8 mouse cellular contexts compared by ENCODE assay signal in genomic region chr2:65414237-65414636, GRCm38 (mm10). TPM values are rescaled to one million over a fixed set of nuclear protein-coding genes. Genes with fewer than 3 reads are reported as not detected.
A peak's percentile ranks its signal among the peaks of the same experiment; 100 is the strongest.
DNase-seq lines count a peak whose midpoint lies in the region; ATAC-seq lines count a peak whose summit lies in the region.

No protein-coding gene starts in this region.

- under 1% methylated on average over 7 of the region's 7 CpGs for WGBS in embryonic facial prominence, embryonic 15.5 days
- WGBS in macrophage (ENCODE audit: missing documents) = 0% methylated on average over 7 of the region's 7 CpGs

- peak; percentile 69 for DNase-seq in CD4-positive, CD25-positive, alpha-beta regulatory T cell, adult 2 months (ENCODE audit: low read depth, low spot score)
- DNase-seq in NIH3T3 (ENCODE audit: low read depth) = peak; percentile 40
- DNase-seq in layer of hippocampus, postnatal 36 days = peak; percentile 12 to 16
- peak; percentile 55 to 67 for DNase-seq in right cerebral cortex, postnatal 10 days (ENCODE audit: low spot score in 2 of 2)
- DNase-seq in frontal cortex, postnatal 36 days (ENCODE audit: low spot score in 2 of 2) = no peak

- no peak overlapping the region for H3K9ac ChIP-seq in embryonic facial prominence, embryonic 15.5 days

- H3K9me3 ChIP-seq in embryonic facial prominence, embryonic 15.5 days (replicated peaks) = no peaks in the 10 kb centered on the region

- no peaks in the 10 kb centered on the region for H3K27me3 ChIP-seq in embryonic facial prominence, embryonic 15.5 days

- peaks cover 9% of the 10 kb centered on the region; the same call in 1 of the 2 replicates for H3K4me1 ChIP-seq in embryonic facial prominence, embryonic 15.5 days

- H3K4me2 ChIP-seq in embryonic facial prominence, embryonic 15.5 days (replicated peaks) = peak overlapping the region; percentile 55

- no peak overlapping the region for H3K27ac ChIP-seq in embryonic facial prominence, embryonic 15.5 days (replicated peaks)
- H3K27ac ChIP-seq in macrophage = no peak overlapping the region

- H3K36me3 ChIP-seq in embryonic facial prominence, embryonic 15.5 days = no peaks in the 10 kb centered on the region
- H3K36me3 ChIP-seq in macrophage (ENCODE audit: inconsistent target) = no peaks in the 10 kb centered on the region

- H3K79me2 ChIP-seq in macrophage (ENCODE audit: inconsistent target) = no peaks in the 10 kb centered on the region

- ATAC-seq in embryonic facial prominence, embryonic 15.5 days (ENCODE audit: insufficient number of reproducible peaks, low FRiP score, low TSS enrichment, low read depth) = peak; percentile 87
- peak; percentile 58 to 59 for ATAC-seq in hematopoietic stem cell, adult 5-6 weeks (replicated peaks in 1 of 2; ENCODE audit: insufficient read depth in 1 of 2, low FRiP score in 2 of 2, low TSS enrichment in 1 of 2, low read depth in 1 of 2, poor library complexity in 2 of 2, severe bottlenecking in 2 of 2)

- H3K4me3 ChIP-seq in embryonic facial prominence, embryonic 15.5 days (replicated peaks) = peak overlapping the region; percentile 33
- peak overlapping the region; percentile 2; the same call in 1 of the 2 replicates for H3K4me3 ChIP-seq in macrophage (ENCODE audit: inconsistent target)

RNA-seq across cellular contexts. Expression of gene Slc38a11, which starts 50.4 kb away (rescaled TPM):
- 0.13 and 0.62 TPM in 2 replicates for polyA plus RNA-seq in embryonic facial prominence, embryonic 15.5 days (2015; fragmentation: Nextera tagmentation; extraction: Ambion mirVana)
- 2.3 TPM in 1 of 2 replicates, not detected in the other for total RNA-seq in hematopoietic stem cell, adult 5-6 weeks (2017)
- 1 to 10 TPM; 2.5 to 4.3 TPM for total RNA-seq in layer of hippocampus, postnatal 36 days (2021)
- not detected for total RNA-seq in macrophage (2018; cell fraction: chromatin; rRNA removed)
- total RNA-seq in macrophage (2018; cell fraction: cytosol; rRNA removed) = not detected
- not detected for total RNA-seq in macrophage (2018; cell fraction: nucleus; rRNA removed)
- polyA plus RNA-seq in macrophage (2018) = not detected in 3 replicates

Comparison
In these comparisons a context has a peak if more than half of its experiments do, and no peak if none do; other contexts are left out.
1. DNase-seq: peak in CD4-positive, CD25-positive, alpha-beta regulatory T cell, adult 2 months (single experiment), NIH3T3 (single experiment), layer of hippocampus, postnatal 36 days (2 of 2) and right cerebral cortex, postnatal 10 days (2 of 2); none in frontal cortex, postnatal 36 days (0 of 2).